Mouse (Mus musculus): ENCODE measurements around the gene Stard13. TPM values are rescaled to one million over a fixed set of nuclear protein-coding genes. Genes with fewer than 3 reads are reported as not detected.

The Stard13 gene
- polyA plus RNA-seq, 1 experiment from 2014 or later = 3.4 TPM

GRCm38 (mm10) chr5:151023461-151023860 lies 210.2 kb downstream of the Stard13 start:
- no peaks in the 10 kb centered on the region for H3K27me3 ChIP-seq (ENCODE audit: low read depth, poor library complexity, severe bottlenecking)
- 0 out of 2 replicates have a peak overlapping the region, but pooled peaks have one; percentile 5 for H3K4me3 ChIP-seq
- no peaks in the 10 kb centered on the region for H3K36me3 ChIP-seq
- 13% methylated on average over 8 of the region's 8 CpGs for WGBS
- H3K27ac ChIP-seq = peak overlapping the region; percentile 71
- DNase-seq (ENCODE audit: low spot score) = peak; percentile 53
- no peaks in the 10 kb centered on the region for H3K9me3 ChIP-seq (replicated peaks)
- peaks cover 78% of the 10 kb centered on the region for H3K4me1 ChIP-seq

DNA sequence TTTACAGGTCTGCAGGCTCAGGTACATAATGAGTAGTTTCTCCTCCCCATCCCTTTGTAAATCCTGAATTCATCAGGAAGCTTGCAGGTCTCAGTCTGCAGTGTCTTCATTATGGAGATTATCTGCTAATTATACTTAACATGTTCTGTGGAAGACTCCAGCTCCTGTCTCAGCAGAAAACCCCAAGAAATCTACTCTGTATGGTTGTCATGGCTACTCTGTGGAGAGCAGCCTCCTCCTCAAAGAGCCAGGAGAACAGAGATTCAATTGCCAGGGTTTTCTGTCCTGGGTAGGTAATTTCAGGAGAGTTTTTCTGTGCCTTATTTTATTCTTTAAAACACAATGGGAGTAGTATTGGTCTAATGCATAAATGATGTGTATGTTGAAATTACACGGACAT lies 210.7 kb downstream of the Stard13 start:
- WGBS = 29% methylated on average over 1 of the region's 1 CpGs
- Histone ChIP-seq H3K36me3 (no peaks in the 10 kb centered on the region), H3K27me3 (ENCODE audit: low read depth, poor library complexity, severe bottlenecking) (no peaks in the 10 kb centered on the region), H3K27ac (no peak overlapping the region; the same call in 1 of the 2 replicates), H3K9me3 (replicated peaks) (no peaks in the 10 kb centered on the region), H3K4me3 (no peak overlapping the region), H3K4me1 (peaks cover 79% of the 10 kb centered on the region)
- DNase-seq (ENCODE audit: low spot score) = no peak

GRCm38 (mm10) chr5:151022026-151022425 lies 211.6 kb downstream of the Stard13 start:
- DNase-seq (ENCODE audit: low spot score) = no peak
- H3K27me3 ChIP-seq (ENCODE audit: low read depth, poor library complexity, severe bottlenecking) = no peaks in the 10 kb centered on the region
- WGBS = 92% methylated on average over 7 of the region's 7 CpGs
- no peaks in the 10 kb centered on the region for H3K9me3 ChIP-seq (replicated peaks)
- H3K27ac ChIP-seq = peak overlapping the region; percentile 8; the same call in 1 of the 2 replicates
- peaks cover 69% of the 10 kb centered on the region for H3K4me1 ChIP-seq
- no peak overlapping the region for H3K4me3 ChIP-seq
- H3K36me3 ChIP-seq = no peaks in the 10 kb centered on the region

- no peak for DNase-seq (ENCODE audit: low spot score)
- Histone ChIP-seq H3K9me3 (replicated peaks) (no peaks in the 10 kb centered on the region), H3K36me3 (no peaks in the 10 kb centered on the region), H3K27me3 (ENCODE audit: low read depth, poor library complexity, severe bottlenecking) (no peaks in the 10 kb centered on the region), H3K4me3 (no peak overlapping the region), H3K4me1 (peaks cover 57% of the 10 kb centered on the region), H3K27ac (peak overlapping the region; percentile 68)
- 85% methylated on average over 14 of the region's 14 CpGs for WGBS
Measured at GRCm38 (mm10) chr5:151020831-151021230, 212.8 kb downstream of the Stard13 start.

DNA sequence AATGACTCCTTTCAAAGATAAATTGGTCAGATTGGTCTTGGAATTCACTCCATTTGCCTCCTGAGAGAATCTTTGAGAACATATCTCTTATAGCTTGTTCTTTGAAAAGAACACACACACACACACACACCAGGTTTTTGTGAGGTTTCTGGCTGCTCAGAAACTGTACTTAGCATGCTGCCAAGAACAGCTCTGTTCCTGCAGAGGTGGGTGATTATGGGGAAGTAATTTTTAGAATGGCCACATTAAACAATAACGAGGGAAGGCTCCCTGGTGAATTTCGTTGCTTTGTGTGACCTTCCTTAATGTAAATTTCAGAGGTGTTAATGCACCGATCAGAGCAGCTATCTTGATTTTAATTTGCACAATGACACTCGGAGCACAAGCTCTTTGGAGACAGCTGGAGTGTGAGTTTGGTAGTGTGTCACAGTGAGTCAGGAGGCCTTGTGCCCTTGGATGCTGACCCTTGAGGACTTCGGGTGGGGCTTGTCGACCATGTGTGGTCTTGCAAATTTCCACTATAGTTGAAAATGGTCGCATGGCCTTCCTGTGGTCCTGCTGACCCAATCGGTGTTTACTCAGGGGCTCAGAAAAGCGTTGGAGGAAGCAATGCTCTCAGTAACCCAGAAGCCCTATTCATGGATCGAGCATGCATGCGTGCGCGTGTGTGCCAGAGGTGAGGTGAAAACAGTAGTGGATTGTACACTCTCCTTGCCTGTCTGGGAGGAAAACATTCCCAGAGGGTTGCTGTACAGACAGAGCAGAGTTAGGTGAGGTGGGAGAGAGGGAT lies 213.4 kb downstream of the Stard13 start:
- peaks cover 55% of the 10 kb centered on the region for H3K4me1 ChIP-seq
- no peaks in the 10 kb centered on the region for H3K9me3 ChIP-seq (replicated peaks)
- H3K27ac ChIP-seq = peak overlapping the region; percentile 68
- WGBS = 78% methylated on average over 13 of the region's 13 CpGs
- H3K27me3 ChIP-seq (ENCODE audit: low read depth, poor library complexity, severe bottlenecking) = no peaks in the 10 kb centered on the region
- DNase-seq (ENCODE audit: low spot score) = no peak
- no peaks in the 10 kb centered on the region for H3K36me3 ChIP-seq
- no peak overlapping the region for H3K4me3 ChIP-seq

DNA sequence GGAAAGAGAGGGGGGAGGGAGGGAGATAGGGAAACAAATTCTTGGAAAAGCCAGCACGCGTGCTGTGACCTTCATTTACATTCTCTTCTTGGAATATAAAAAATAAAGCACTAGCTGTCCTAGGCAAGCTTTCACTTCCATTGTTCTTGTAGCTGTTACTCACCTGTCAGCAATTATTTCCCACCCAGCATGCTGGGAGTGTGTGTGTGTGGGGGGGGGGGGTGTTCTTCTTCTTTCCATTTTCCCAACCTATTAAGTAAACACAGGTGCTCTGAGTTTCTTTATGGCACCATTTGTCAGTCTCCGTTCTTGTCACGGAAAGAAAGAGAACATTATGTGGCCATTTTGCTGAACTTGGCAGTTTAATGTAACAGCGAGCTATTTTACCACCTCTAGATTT lies 214.7 kb downstream of the Stard13 start:
- peaks cover 49% of the 10 kb centered on the region for H3K4me1 ChIP-seq
- no peak overlapping the region for H3K4me3 ChIP-seq
- DNase-seq (ENCODE audit: low spot score) = no peak
- no peaks in the 10 kb centered on the region for H3K36me3 ChIP-seq
- H3K27ac ChIP-seq = peak overlapping the region; percentile 70; the same call in 1 of the 2 replicates
- H3K9me3 ChIP-seq (replicated peaks) = no peaks in the 10 kb centered on the region; the same call in 1 of the 2 replicates
- 70% methylated on average over 5 of the region's 5 CpGs for WGBS
- no peaks in the 10 kb centered on the region for H3K27me3 ChIP-seq (ENCODE audit: low read depth, poor library complexity, severe bottlenecking)

- H3K27ac ChIP-seq = peak overlapping the region; percentile 70; the same call in 1 of the 2 replicates
Measured at GRCm38 (mm10) chr5:151018450-151018849, 215.2 kb downstream of the Stard13 start.

GRCm38 (mm10) chr5:151004216-151004755 lies 229.3 kb downstream of the Stard13 start:
- Histone ChIP-seq H3K27ac (no peak overlapping the region), H3K4me3 (no peak overlapping the region), H3K4me1 (no peaks in the 10 kb centered on the region), H3K9me3 (replicated peaks) (no peaks in the 10 kb centered on the region), H3K27me3 (ENCODE audit: low read depth, poor library complexity, severe bottlenecking) (no peaks in the 10 kb centered on the region), H3K36me3 (no peaks in the 10 kb centered on the region)
- no peak for DNase-seq (ENCODE audit: low spot score)
- 69% methylated on average over 1 of the region's 1 CpGs for WGBS

More at GRCm38 (mm10) chr5:151018450-151018849, 215.2 kb downstream of the Stard13 start:
- no peaks in the 10 kb centered on the region for H3K27me3 ChIP-seq (ENCODE audit: low read depth, poor library complexity, severe bottlenecking)
- H3K9me3 ChIP-seq (replicated peaks) = no peaks in the 10 kb centered on the region; the same call in 1 of the 2 replicates
- H3K4me3 ChIP-seq = no peak overlapping the region
- peaks cover 44% of the 10 kb centered on the region for H3K4me1 ChIP-seq
- no peak for DNase-seq (ENCODE audit: low spot score)
- H3K36me3 ChIP-seq = no peaks in the 10 kb centered on the region
- 86% methylated on average over 5 of the region's 5 CpGs for WGBS

DNA sequence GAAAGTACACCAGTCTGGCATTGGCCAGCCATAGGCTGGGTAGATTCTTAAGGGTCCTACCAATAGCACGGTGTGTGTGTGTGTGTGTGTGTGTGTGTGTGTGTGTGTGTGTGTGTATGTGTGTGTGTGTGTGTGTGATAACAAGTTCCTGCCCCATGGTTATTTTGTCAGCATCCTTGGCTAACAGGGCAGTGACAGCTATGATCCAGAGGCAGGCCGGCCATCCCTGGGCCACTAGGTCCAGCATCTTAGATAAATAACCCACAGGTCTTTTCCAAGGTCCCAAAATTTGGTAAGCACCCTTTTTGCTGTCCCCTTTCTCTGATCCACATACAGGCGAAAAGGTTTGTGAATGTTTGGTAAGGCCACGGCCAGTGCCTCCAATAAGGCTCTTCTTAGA lies 231.6 kb downstream of the Stard13 start:
- H3K4me3 ChIP-seq = no peak overlapping the region
- H3K9me3 ChIP-seq (replicated peaks) = no peaks in the 10 kb centered on the region
- no peak for DNase-seq (ENCODE audit: low spot score)
- H3K36me3 ChIP-seq = no peaks in the 10 kb centered on the region
- no peaks in the 10 kb centered on the region for H3K27me3 ChIP-seq (ENCODE audit: low read depth, poor library complexity, severe bottlenecking)
- H3K27ac ChIP-seq = no peak overlapping the region
- 93% methylated on average over 4 of the region's 4 CpGs for WGBS
- no peaks in the 10 kb centered on the region for H3K4me1 ChIP-seq

DNA sequence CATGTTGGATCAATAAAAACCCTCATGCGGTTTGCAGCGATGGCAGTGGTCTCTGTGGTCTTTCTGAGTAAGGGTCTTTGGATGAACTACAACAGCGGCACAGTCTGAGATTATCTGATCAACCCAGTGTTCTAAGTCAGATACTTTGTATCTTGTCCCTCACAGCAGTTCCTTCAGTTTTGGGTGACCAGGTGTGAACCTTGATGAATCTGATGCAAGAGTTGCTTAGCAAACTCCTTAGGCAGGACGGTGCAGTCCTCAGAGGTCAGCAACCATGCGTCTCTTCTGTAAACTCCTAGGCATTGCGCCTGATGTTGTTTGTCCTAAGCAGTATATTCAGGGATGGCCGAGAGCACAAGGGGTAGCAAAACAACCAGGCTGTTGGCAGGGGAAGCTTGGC lies 232.5 kb downstream of the Stard13 start:
- H3K36me3 ChIP-seq = no peaks in the 10 kb centered on the region
- DNase-seq (ENCODE audit: low spot score) = no peak
- no peaks in the 10 kb centered on the region for H3K9me3 ChIP-seq (replicated peaks)
- H3K4me3 ChIP-seq = no peak overlapping the region
- H3K4me1 ChIP-seq = no peaks in the 10 kb centered on the region
- H3K27me3 ChIP-seq (ENCODE audit: low read depth, poor library complexity, severe bottlenecking) = no peaks in the 10 kb centered on the region
- no peak overlapping the region for H3K27ac ChIP-seq
- 90% methylated on average over 7 of the region's 7 CpGs for WGBS

- Histone ChIP-seq H3K4me3 (no peak overlapping the region), H3K9me3 (replicated peaks) (no peaks in the 10 kb centered on the region), H3K36me3 (no peaks in the 10 kb centered on the region), H3K27ac (no peak overlapping the region), H3K4me1 (no peaks in the 10 kb centered on the region), H3K27me3 (ENCODE audit: low read depth, poor library complexity, severe bottlenecking) (no peaks in the 10 kb centered on the region)
- WGBS = 79% methylated on average over 2 of the region's 2 CpGs
- no peak for DNase-seq (ENCODE audit: low spot score)
Measured at GRCm38 (mm10) chr5:150996586-150996985, 237.1 kb downstream of the Stard13 start.

- Histone ChIP-seq H3K27me3 (ENCODE audit: low read depth, poor library complexity, severe bottlenecking) (no peaks in the 10 kb centered on the region), H3K4me1 (no peaks in the 10 kb centered on the region), H3K27ac (no peak overlapping the region), H3K36me3 (no peaks in the 10 kb centered on the region), H3K9me3 (replicated peaks) (no peaks in the 10 kb centered on the region), H3K4me3 (no peak overlapping the region)
- no peak for DNase-seq (ENCODE audit: low spot score)
- whole genome bisulfite sequencing = 91% methylated on average over 7 of the region's 7 CpGs
Measured at GRCm38 (mm10) chr5:150994096-150994495, 239.5 kb downstream of the Stard13 start.
